Mouse (Mus musculus) right cerebral cortex, postnatal 36 days (tissue): ENCODE measurements at regions not wholly inside any gene's neighbourhood (a gene's known extent, or its start where the extent isn't known, plus 50 kb on each side); places are given as distances from the start of the nearest gene placed in this dataset.

Experiments
- DNase-seq, 2 experiments: peaks; one replicate each; pipeline ENCODE4 v3.0.0; 2022; ENCODE audit warnings: low spot score in 2 of 2, mixed read lengths in 1 of 2

- DNase-seq, result no peak
Measured at GRCm38 (mm10) chr9:89532435-89532834, 90.5 kb downstream of the Minar1 start.

- no peak for DNase-seq
Measured at GRCm38 (mm10) chr9:89524137-89524536, 98.8 kb downstream of the Minar1 start.

GRCm38 (mm10) chr9:89523705-89524104 is 99.2 kb downstream of the Minar1 start:
- no peak for DNase-seq

- no peak for DNase-seq
Measured at GRCm38 (mm10) chr9:89508407-89509101, 114.4 kb downstream of the Minar1 start.

- no peak for DNase-seq
Measured at GRCm38 (mm10) chr9:89502083-89502482, 120.8 kb downstream of the Minar1 start.

GRCm38 (mm10) chr9:89497399-89497749 is 125.6 kb downstream of the Minar1 start:
- DNase-seq, result no peak

- no peak for DNase-seq
Measured at GRCm38 (mm10) chr9:89496729-89497398, 126.1 kb downstream of the Minar1 start.

GRCm38 (mm10) chr9:89487601-89488000 is 135.3 kb downstream of the Minar1 start:
- DNase-seq, result no peak

GRCm38 (mm10) chr9:89479406-89479805 is 143.5 kb downstream of the Minar1 start:
- DNase-seq, result no peak

- peak in 1 of 2 experiments; percentile 7 for DNase-seq
Measured at GRCm38 (mm10) chr9:89461190-89461589, 161.7 kb downstream of the Minar1 start.

- no peak for DNase-seq
Measured at GRCm38 (mm10) chr9:89456666-89457065, 166.3 kb downstream of the Minar1 start.

- DNase-seq, result no peak
Measured at GRCm38 (mm10) chr9:89449656-89450055, 173.3 kb downstream of the Minar1 start.
